Mouse (Mus musculus) adrenal gland, postnatal 36 days (tissue): ENCODE data around the gene Txn1. TPM values are rescaled to one million over a fixed set of nuclear protein-coding genes. Genes with fewer than 3 reads are reported as not detected.

Experiments
- DNase-seq, 2 experiments: peaks; one replicate each; pipeline ENCODE4 v3.0.0; 2021; ENCODE audit warnings: mixed read lengths in 1 of 2
- total RNA-seq, 2 experiments: library from RNA; stranded (reverse); gene quantifications; 2 replicates each; pipeline ENCODE4 v1.2.3; 2021

The Txn1 gene
- total RNA-seq, 2 experiments from 2014 or later = 327 to 337 TPM

DNA sequence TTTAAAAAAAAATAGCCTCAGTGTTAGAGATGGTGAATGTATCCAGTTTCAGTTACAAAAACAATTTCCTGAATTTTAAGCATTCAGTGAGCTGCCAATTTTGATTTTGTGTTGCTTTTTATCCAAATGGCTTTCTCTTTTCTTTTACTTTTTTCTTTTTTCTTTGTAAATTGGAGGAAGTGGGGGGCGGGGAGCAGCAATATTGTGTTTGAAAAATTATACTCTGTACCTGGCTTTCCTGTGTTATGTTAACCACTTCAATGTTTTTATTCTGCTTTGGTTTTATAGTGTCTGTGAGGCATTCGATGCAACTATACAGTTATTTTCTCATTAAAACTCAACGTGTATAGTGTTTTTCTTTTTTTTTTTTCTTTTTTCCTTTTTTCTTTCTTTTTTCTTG, 59.6 kb downstream of the Txn1 start:
- DNase-seq = no peak

DNA sequence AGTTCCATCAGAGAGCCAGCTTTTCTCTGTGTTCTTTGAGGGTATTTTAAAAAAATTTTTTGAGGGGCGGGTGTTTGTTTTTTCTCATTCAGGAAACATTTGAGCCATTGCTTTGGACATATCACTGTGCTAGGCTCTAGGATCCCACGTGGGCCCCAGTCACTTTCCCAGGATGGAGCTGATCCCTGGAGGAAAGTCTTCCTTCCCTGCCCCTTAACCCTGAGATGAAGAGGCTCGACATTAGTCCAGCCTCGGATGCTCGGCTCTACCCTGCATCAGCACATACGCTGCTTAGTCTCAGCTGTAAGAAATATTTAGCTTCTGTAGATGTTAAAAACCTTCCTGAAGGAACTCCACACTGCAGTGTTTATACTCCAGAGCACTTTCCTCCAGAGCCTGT, 60.3 kb downstream of the Txn1 start:
- no peak for DNase-seq

DNA sequence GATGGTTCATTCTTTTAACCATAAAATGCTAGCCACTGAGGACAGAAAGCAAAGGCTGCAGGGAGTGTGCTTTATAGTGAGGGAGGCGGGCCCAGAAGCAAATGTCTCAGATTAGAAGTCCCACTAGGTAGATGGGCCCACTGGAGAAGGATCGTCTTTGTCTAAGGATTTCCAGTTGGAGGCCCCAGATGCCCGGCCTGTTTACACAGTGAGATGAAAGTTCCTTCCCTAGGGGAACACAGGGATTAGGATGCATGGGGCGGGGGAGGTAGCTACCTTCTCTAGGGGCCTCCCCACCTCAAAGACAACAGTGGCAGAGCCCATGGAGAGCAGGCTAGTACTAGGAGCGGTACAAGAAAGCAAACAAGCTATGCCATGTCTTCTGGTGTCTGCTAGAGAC, 61.1 kb downstream of the Txn1 start:
- no peak for DNase-seq

Other genes with a start within 250 kb of the Txn1 start
- 100 to 1,000 TPM; 156 to 161 TPM for gene Akap2, start 238.8 kb downstream of the Txn1 start, total RNA-seq
- 10 to 100 TPM in 1 of 2 experiments, 1 to 10 TPM in 1; 9.8 to 15.0 TPM for gene D630039A03Rik, start 40.1 kb downstream of the Txn1 start, total RNA-seq
- gene Txndc8, start 52.7 kb upstream of the Txn1 start, total RNA-seq = not detected